Mouse (Mus musculus): ENCODE data around the gene Anp32e. TPM values are rescaled to one million over a fixed set of nuclear protein-coding genes. Genes with fewer than 3 reads are reported as not detected.

Anp32e gene
- polyA plus RNA-seq (2015; fragmentation: Nextera tagmentation; extraction: Ambion mirVana) = 60.4 and 67.2 TPM in 2 replicates

GRCm38 (mm10) chr3:95928658-95929503 is at the start of gene Anp32e:
Gene Anp32e (plus strand): TSS chr3:95929246.
- TF ChIP-seq EP300 (optimal IDR thresholded peaks at IDR 0.05) = peak; percentile 96
- TF ChIP-seq CTCF (IDR thresholded peaks at IDR 0.05; ENCODE audit: low read depth) = no peak
- H3K27ac ChIP-seq (replicated peaks) = peak within 1 kb of the TSS; percentile 90
- no peaks in the 10 kb centered on the region for H3K4me1 ChIP-seq (replicated peaks; ENCODE audit: control insufficient read depth, insufficient read depth)
- under 1% methylated on average over 49 of the region's 49 CpGs for WGBS
- H3K4me2 ChIP-seq (replicated peaks; ENCODE audit: low read depth) = peak within 1 kb of the TSS; percentile 68
- DNase-seq (ENCODE audit: low spot score) (peak; percentile 97), ATAC-seq (ENCODE audit: low FRiP score, low TSS enrichment) (peak; percentile 100)
- H3K9me3 ChIP-seq (ENCODE audit: control insufficient read depth, low read length) = no peaks in the 10 kb centered on the region
- H3K4me3 ChIP-seq (ENCODE audit: low read depth, low read length) = peak within 1 kb of the TSS; percentile 89
- H3K36me3 ChIP-seq (ENCODE audit: control insufficient read depth, insufficient read depth, low read length) = no peaks in the 10 kb centered on the region
- H3K27me3 ChIP-seq (ENCODE audit: control insufficient read depth, insufficient read depth, low read length) = no peaks in the 10 kb centered on the region
- peak within 1 kb of the TSS; percentile 94 for H3K9ac ChIP-seq (ENCODE audit: low read length)

- peak; percentile 98 for ATAC-seq (ENCODE audit: low FRiP score, low TSS enrichment)
- no peaks in the 10 kb centered on the region for H3K27me3 ChIP-seq (ENCODE audit: control insufficient read depth, insufficient read depth, low read length)
- no peaks in the 10 kb centered on the region for H3K36me3 ChIP-seq (ENCODE audit: control insufficient read depth, insufficient read depth, low read length)
- H3K9me3 ChIP-seq (ENCODE audit: control insufficient read depth, low read length) = no peaks in the 10 kb centered on the region
- under 1% methylated on average over 63 of the region's 66 CpGs for WGBS
- TF ChIP-seq EP300 (optimal IDR thresholded peaks at IDR 0.05) (no peak), CTCF (IDR thresholded peaks at IDR 0.05; ENCODE audit: low read depth) (no peak)
- DNase-seq (ENCODE audit: low spot score) = peak; percentile 95
- H3K9ac ChIP-seq (ENCODE audit: low read length) = peak within 1 kb of the TSS; percentile 58
- peak within 1 kb of the TSS; percentile 76 for H3K27ac ChIP-seq (replicated peaks)
- peak within 1 kb of the TSS; percentile 80 for H3K4me2 ChIP-seq (replicated peaks; ENCODE audit: low read depth)
- H3K4me1 ChIP-seq (replicated peaks; ENCODE audit: control insufficient read depth, insufficient read depth) = no peaks in the 10 kb centered on the region; the same call in 1 of the 2 replicates
- peak within 1 kb of the TSS; percentile 48 for H3K4me3 ChIP-seq (ENCODE audit: low read depth, low read length)
These were observed 46.8 kb upstream of the Anp32e start, which contains the start of gene Ciart for GRCm38 (mm10) chr3:95881979-95882815. Gene Ciart (minus strand): TSS chr3:95882251.

- TF ChIP-seq CTCF (IDR thresholded peaks at IDR 0.05; ENCODE audit: low read depth) = peak; percentile 75
- TF ChIP-seq EP300 (optimal IDR thresholded peaks at IDR 0.05) = no peak
- Histone ChIP-seq H3K36me3 (ENCODE audit: control insufficient read depth, insufficient read depth, low read length) (no peaks in the 10 kb centered on the region), H3K4me1 (replicated peaks; ENCODE audit: control insufficient read depth, insufficient read depth) (no peaks in the 10 kb centered on the region; the same call in 1 of the 2 replicates), H3K9me3 (ENCODE audit: control insufficient read depth, low read length) (no peaks in the 10 kb centered on the region), H3K27ac (replicated peaks) (peak overlapping the region; percentile 76), H3K27me3 (ENCODE audit: control insufficient read depth, insufficient read depth, low read length) (no peaks in the 10 kb centered on the region), H3K4me2 (replicated peaks; ENCODE audit: low read depth) (peak overlapping the region; percentile 80), H3K9ac (ENCODE audit: low read length) (peak overlapping the region; percentile 58), H3K4me3 (ENCODE audit: low read depth, low read length) (peak overlapping the region; percentile 48)
- DNase-seq (ENCODE audit: low spot score) (peak; percentile 65), ATAC-seq (ENCODE audit: low FRiP score, low TSS enrichment) (no peak)
- WGBS = 2% methylated on average over 24 of the region's 24 CpGs
These were observed 46.1 kb upstream of the Anp32e start for GRCm38 (mm10) chr3:95882816-95883425.

GRCm38 (mm10) chr3:95884400-95884799 is 44.6 kb upstream of the Anp32e start:
- no peak overlapping the region for H3K9ac ChIP-seq (ENCODE audit: low read length)
- no peak overlapping the region for H3K4me2 ChIP-seq (replicated peaks; ENCODE audit: low read depth)
- H3K9me3 ChIP-seq (ENCODE audit: control insufficient read depth, low read length) = no peaks in the 10 kb centered on the region
- H3K4me3 ChIP-seq (ENCODE audit: low read depth, low read length) = no peak overlapping the region
- WGBS = 65% methylated on average over 5 of the region's 5 CpGs
- DNase-seq (ENCODE audit: low spot score) (peak; percentile 49), ATAC-seq (ENCODE audit: low FRiP score, low TSS enrichment) (no peak)
- no peak overlapping the region for H3K27ac ChIP-seq (replicated peaks)
- no peaks in the 10 kb centered on the region for H3K36me3 ChIP-seq (ENCODE audit: control insufficient read depth, insufficient read depth, low read length)
- H3K27me3 ChIP-seq (ENCODE audit: control insufficient read depth, insufficient read depth, low read length) = no peaks in the 10 kb centered on the region
- no peaks in the 10 kb centered on the region; the same call in 1 of the 2 replicates for H3K4me1 ChIP-seq (replicated peaks; ENCODE audit: control insufficient read depth, insufficient read depth)
- no peak for TF ChIP-seq EP300 (optimal IDR thresholded peaks at IDR 0.05)
- no peak for TF ChIP-seq CTCF (IDR thresholded peaks at IDR 0.05; ENCODE audit: low read depth)

GRCm38 (mm10) chr3:95887596-95887995 is 41.5 kb upstream of the Anp32e start:
- no peak for ATAC-seq (ENCODE audit: low FRiP score, low TSS enrichment)
- no peaks in the 10 kb centered on the region for H3K36me3 ChIP-seq (ENCODE audit: control insufficient read depth, insufficient read depth, low read length)

More at GRCm38 (mm10) chr3:95887596-95887995, 41.5 kb upstream of the Anp32e start:
- Histone ChIP-seq H3K9ac (ENCODE audit: low read length) (no peak overlapping the region), H3K9me3 (ENCODE audit: control insufficient read depth, low read length) (no peaks in the 10 kb centered on the region), H3K27ac (replicated peaks) (no peak overlapping the region), H3K4me3 (ENCODE audit: low read depth, low read length) (no peak overlapping the region), H3K4me1 (replicated peaks; ENCODE audit: control insufficient read depth, insufficient read depth) (peaks cover 3% of the 10 kb centered on the region; the same call in 1 of the 2 replicates), H3K27me3 (ENCODE audit: control insufficient read depth, insufficient read depth, low read length) (no peaks in the 10 kb centered on the region), H3K4me2 (replicated peaks; ENCODE audit: low read depth) (no peak overlapping the region)
- no peak for TF ChIP-seq CTCF (IDR thresholded peaks at IDR 0.05; ENCODE audit: low read depth)
- no peak for TF ChIP-seq EP300 (optimal IDR thresholded peaks at IDR 0.05)
- 59% methylated on average over 4 of the region's 4 CpGs for WGBS
- no peak for DNase-seq (ENCODE audit: low spot score)

Measured in stomach, postnatal 0 days (tissue).